Mouse (Mus musculus): ENCODE measurements around the gene Ccdc110. TPM values are rescaled to one million over a fixed set of nuclear protein-coding genes. Genes with fewer than 3 reads are reported as not detected.

Ccdc110 gene
- polyA plus RNA-seq, 1 experiment from 2014 or later: not detected

DNA sequence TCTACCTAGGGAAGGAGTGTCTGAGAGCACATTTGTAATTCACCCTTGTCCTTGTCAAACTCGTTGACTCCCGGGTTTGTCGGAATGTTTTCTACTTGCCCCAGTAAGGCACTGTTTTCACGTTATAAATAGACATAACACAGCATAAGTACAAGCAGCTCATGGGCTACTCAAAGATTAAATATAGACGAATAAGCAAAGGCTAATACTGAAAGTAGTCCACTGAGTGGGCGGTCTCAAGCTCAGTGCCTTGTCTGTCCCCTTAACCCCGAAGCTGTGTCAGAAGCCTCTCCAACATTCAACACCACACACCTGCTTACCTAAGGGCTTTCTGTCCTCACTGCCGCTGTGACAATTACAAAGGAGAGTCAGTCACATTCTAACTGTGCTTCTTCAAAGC is 32.8 kb upstream of the Ccdc110 start:
- Histone ChIP-seq H3K27ac (ENCODE audit: low read depth, low read length) (no peak overlapping the region), H3K27me3 (replicated peaks; ENCODE audit: control insufficient read depth, insufficient read depth, low read length) (no peaks in the 10 kb centered on the region), H3K9me3 (ENCODE audit: control insufficient read depth) (no peaks in the 10 kb centered on the region), H3K4me2 (replicated peaks; ENCODE audit: low read depth) (no peak overlapping the region), H3K36me3 (ENCODE audit: control insufficient read depth, insufficient read depth) (no peaks in the 10 kb centered on the region), H3K9ac (ENCODE audit: low read depth, low read length) (no peak overlapping the region), H3K4me3 (ENCODE audit: low read depth, low read length) (no peak overlapping the region), H3K4me1 (replicated peaks; ENCODE audit: control insufficient read depth, insufficient read depth, low read length) (no peaks in the 10 kb centered on the region)
- TF ChIP-seq CTCF (IDR thresholded peaks at IDR 0.05; ENCODE audit: low read depth): no peak
- ATAC-seq: no peak
- WGBS: 75% methylated on average over 8 of the region's 8 CpGs

DNA sequence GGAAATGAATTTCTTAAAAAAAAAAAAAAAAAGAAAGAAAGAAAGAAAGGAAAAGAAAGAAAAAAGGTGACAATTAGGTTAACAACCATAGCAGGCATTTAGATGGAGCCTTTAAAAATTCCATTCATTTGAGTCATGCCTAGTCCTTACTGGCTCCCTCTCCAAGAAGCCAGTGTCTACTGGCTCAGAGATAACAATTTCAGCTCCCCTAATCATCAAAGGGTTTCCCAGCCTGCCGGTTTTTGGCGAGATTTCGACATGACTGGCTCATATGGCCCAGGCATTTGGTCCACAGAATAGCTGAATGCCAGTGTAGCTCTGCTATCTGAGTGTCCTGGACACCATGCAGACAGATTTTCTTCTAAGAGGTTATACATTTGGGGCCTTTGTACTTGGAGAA is 30.8 kb upstream of the Ccdc110 start:
- Histone ChIP-seq H3K9me3 (ENCODE audit: control insufficient read depth) (no peaks in the 10 kb centered on the region), H3K27ac (ENCODE audit: low read depth, low read length) (no peak overlapping the region), H3K27me3 (replicated peaks; ENCODE audit: control insufficient read depth, insufficient read depth, low read length) (no peaks in the 10 kb centered on the region), H3K4me2 (replicated peaks; ENCODE audit: low read depth) (no peak overlapping the region), H3K4me1 (replicated peaks; ENCODE audit: control insufficient read depth, insufficient read depth, low read length) (no peaks in the 10 kb centered on the region), H3K9ac (ENCODE audit: low read depth, low read length) (no peak overlapping the region), H3K36me3 (ENCODE audit: control insufficient read depth, insufficient read depth) (no peaks in the 10 kb centered on the region), H3K4me3 (ENCODE audit: low read depth, low read length) (no peak overlapping the region)
- ATAC-seq: no peak
- WGBS: 19% methylated on average over 3 of the region's 3 CpGs
- no peak for TF ChIP-seq CTCF (IDR thresholded peaks at IDR 0.05; ENCODE audit: low read depth)

DNA sequence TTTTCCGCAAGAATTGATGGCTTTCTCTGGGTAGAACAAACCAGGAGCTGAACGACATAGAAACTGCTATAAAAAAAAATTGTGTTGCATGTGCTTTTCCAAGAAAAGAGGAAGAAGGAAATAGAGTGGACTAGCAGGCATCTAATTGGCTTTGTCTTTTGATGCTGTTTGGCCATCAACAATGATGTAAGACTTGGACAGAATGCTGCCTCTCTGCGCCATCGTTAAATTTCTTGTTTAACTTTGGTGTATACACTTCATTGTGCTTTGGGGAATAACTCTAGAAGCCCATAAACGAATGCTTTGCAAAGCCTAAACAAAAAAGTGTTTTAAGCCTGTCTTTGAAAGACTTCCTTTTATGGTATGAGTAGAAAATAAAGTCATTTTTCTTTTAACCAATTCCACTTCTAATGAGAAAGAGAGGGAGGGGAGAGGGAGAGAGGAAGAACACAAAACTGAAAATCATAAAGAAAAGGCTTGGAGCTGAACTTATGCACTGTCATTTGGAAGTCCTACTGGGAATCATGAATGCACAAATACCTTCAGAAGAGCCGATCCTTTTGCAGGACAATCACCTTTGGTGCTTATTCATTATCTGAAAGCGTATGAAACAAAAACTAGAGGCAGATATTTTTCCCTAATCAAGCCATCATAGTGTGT is 28.7 kb upstream of the Ccdc110 start:
- no peaks in the 10 kb centered on the region for H3K9me3 ChIP-seq (ENCODE audit: control insufficient read depth)
- ATAC-seq: no peak
- H3K4me1 ChIP-seq (replicated peaks; ENCODE audit: control insufficient read depth, insufficient read depth, low read length): no peaks in the 10 kb centered on the region
- no peaks in the 10 kb centered on the region for H3K36me3 ChIP-seq (ENCODE audit: control insufficient read depth, insufficient read depth)
- H3K4me2 ChIP-seq (replicated peaks; ENCODE audit: low read depth): no peak overlapping the region
- TF ChIP-seq CTCF (IDR thresholded peaks at IDR 0.05; ENCODE audit: low read depth): no peak
- H3K4me3 ChIP-seq (ENCODE audit: low read depth, low read length): no peak overlapping the region
- H3K27ac ChIP-seq (ENCODE audit: low read depth, low read length): no peak overlapping the region
- no peak overlapping the region for H3K9ac ChIP-seq (ENCODE audit: low read depth, low read length)
- 62% methylated on average over 7 of the region's 7 CpGs for WGBS
- H3K27me3 ChIP-seq (replicated peaks; ENCODE audit: control insufficient read depth, insufficient read depth, low read length): no peaks in the 10 kb centered on the region

DNA sequence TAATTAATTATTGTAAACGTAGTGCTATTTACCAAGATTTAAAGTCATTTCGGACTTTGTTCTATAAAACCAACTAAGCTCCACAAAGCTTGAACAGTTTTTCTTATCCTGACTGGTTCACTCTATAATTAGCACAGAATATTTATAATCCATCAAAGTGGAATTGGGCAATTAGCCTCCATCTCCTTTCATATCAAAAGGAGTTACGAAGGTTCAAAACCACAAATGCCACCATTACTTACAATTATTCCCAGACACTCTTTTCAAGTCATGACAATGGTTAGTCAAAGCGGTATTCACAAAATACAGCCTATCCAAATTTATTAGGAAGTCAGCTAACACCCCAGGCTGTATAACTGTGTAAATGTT is 28.2 kb upstream of the Ccdc110 start:
- no peaks in the 10 kb centered on the region for H3K9me3 ChIP-seq (ENCODE audit: control insufficient read depth)
- H3K4me1 ChIP-seq (replicated peaks; ENCODE audit: control insufficient read depth, insufficient read depth, low read length): no peaks in the 10 kb centered on the region
- H3K9ac ChIP-seq (ENCODE audit: low read depth, low read length): no peak overlapping the region
- no peak for ATAC-seq
- 83% methylated on average over 4 of the region's 4 CpGs for WGBS
- H3K36me3 ChIP-seq (ENCODE audit: control insufficient read depth, insufficient read depth): no peaks in the 10 kb centered on the region
- no peak overlapping the region for H3K4me3 ChIP-seq (ENCODE audit: low read depth, low read length)
- H3K27ac ChIP-seq (ENCODE audit: low read depth, low read length): no peak overlapping the region
- no peak overlapping the region for H3K4me2 ChIP-seq (replicated peaks; ENCODE audit: low read depth)
- no peaks in the 10 kb centered on the region for H3K27me3 ChIP-seq (replicated peaks; ENCODE audit: control insufficient read depth, insufficient read depth, low read length)
- no peak for TF ChIP-seq CTCF (IDR thresholded peaks at IDR 0.05; ENCODE audit: low read depth)

DNA sequence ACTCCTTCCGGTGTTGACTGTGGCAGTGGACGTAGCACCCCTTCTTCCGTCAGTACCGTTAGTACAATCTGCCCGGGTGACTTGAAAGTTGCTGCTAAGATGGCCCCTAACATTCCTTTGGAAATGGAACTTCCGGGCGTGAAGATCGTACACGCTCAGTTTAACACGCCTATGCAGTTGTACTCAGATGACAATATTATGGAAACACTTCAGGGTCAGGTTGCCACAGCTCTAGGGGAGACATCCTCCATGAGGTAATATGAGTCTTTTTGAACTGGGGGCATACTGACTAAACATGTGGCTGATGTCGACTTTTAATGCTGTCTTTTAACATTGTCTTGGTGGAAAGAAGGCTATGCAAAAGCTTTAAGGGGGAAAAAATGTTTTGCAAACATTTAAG is 20.7 kb upstream of the Ccdc110 start:
- WGBS: 88% methylated on average over 11 of the region's 11 CpGs
- H3K27ac ChIP-seq (ENCODE audit: low read depth, low read length): no peak overlapping the region
- no peak overlapping the region for H3K4me3 ChIP-seq (ENCODE audit: low read depth, low read length)
- no peaks in the 10 kb centered on the region for H3K4me1 ChIP-seq (replicated peaks; ENCODE audit: control insufficient read depth, insufficient read depth, low read length)
- no peak for ATAC-seq
- H3K9ac ChIP-seq (ENCODE audit: low read depth, low read length): no peak overlapping the region
- no peaks in the 10 kb centered on the region for H3K9me3 ChIP-seq (ENCODE audit: control insufficient read depth)
- H3K4me2 ChIP-seq (replicated peaks; ENCODE audit: low read depth): no peak overlapping the region
- TF ChIP-seq CTCF (IDR thresholded peaks at IDR 0.05; ENCODE audit: low read depth): no peak
- H3K27me3 ChIP-seq (replicated peaks; ENCODE audit: control insufficient read depth, insufficient read depth, low read length): no peaks in the 10 kb centered on the region
- H3K36me3 ChIP-seq (ENCODE audit: control insufficient read depth, insufficient read depth): no peaks in the 10 kb centered on the region

DNA sequence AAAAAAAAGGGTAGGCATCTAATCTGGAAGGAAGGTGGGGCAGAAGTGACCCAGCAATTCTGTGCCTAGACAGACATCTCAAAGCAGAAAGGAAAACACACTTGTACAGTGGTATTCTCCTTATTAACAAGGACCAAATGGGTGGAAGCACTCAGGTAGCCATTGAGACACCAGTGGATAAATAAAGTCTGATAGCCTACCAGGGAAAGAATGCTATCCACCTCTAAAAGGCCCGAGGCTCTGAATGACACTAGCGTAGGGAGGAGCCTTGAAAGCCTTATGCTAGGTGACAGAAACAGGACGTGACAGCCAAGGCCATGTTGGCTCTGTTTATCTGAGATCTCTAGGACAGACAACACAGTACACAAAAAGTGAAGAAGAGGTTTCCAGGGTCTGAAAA is 17.9 kb upstream of the Ccdc110 start:
- Histone ChIP-seq H3K9ac (ENCODE audit: low read depth, low read length) (no peak overlapping the region), H3K9me3 (ENCODE audit: control insufficient read depth) (no peaks in the 10 kb centered on the region), H3K27ac (ENCODE audit: low read depth, low read length) (no peak overlapping the region), H3K4me1 (replicated peaks; ENCODE audit: control insufficient read depth, insufficient read depth, low read length) (no peaks in the 10 kb centered on the region), H3K36me3 (ENCODE audit: control insufficient read depth, insufficient read depth) (peaks cover 3% of the 10 kb centered on the region; the same call in 1 of the 2 replicates), H3K27me3 (replicated peaks; ENCODE audit: control insufficient read depth, insufficient read depth, low read length) (no peaks in the 10 kb centered on the region), H3K4me3 (ENCODE audit: low read depth, low read length) (no peak overlapping the region), H3K4me2 (replicated peaks; ENCODE audit: low read depth) (no peak overlapping the region)
- no peak for TF ChIP-seq CTCF (IDR thresholded peaks at IDR 0.05; ENCODE audit: low read depth)
- 89% methylated on average over 3 of the region's 3 CpGs for WGBS
- ATAC-seq: no peak
